Mouse (Mus musculus) monocyte, adult 5-6 weeks (primary cell): Measurements from ENCODE around the gene Tmco1. TPM values are rescaled to one million over a fixed set of nuclear protein-coding genes. Genes with fewer than 3 reads are reported as not detected.
"Not testable (repeated sequence)": the region's sequence is repeated elsewhere in the genome, so short reads cannot be mapped to it uniquely, and the experiment has no call there.

Experiments
- ATAC-seq: fragments of 153-309, 156-312 bp; replicated peaks from 2 replicates; pipeline ENCODE4 v1.8.0; 2017; ENCODE audit warnings: mild to moderate bottlenecking; ENCODE audit not compliant: low TSS enrichment, insufficient number of reproducible peaks, severe bottlenecking, poor library complexity, low FRiP score
- total RNA-seq: library from RNA; stranded (forward); fragments of 200-1000, 200-491, 200-594 nt; gene quantifications from 3 replicates; pipeline ENCODE4 v1.2.3, GENCODE M21; 2017

The Tmco1 gene
- total RNA-seq, 1 experiment from 2014 or later, result 200 TPM

DNA sequence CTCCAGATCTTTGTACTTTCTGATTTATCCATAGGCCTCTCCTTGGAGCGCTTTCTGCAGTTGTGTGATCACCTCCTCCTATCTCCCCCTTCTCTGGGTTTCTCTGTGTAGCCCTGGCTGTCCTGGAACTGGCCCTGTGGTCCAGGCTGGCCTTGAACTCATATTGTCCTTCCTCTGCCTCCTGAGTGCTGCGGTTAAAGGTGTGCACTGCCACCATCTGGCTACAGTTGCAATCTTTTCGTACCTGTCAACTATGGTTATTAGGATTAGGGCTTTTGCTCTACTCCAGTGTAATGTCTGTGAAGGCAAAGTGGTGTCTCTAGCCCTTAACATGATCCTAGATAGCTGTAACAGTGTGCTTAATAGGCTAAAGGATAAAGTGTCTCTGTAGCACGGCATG lies 5.0 kb downstream of the Tmco1 start:
- no peak for ATAC-seq

GRCm38 (mm10) chr1:167321691-167322090 lies 13.5 kb downstream of the Tmco1 start:
- no peak for ATAC-seq

GRCm38 (mm10) chr1:167328776-167329175 lies 20.6 kb downstream of the Tmco1 start:
- no peak for ATAC-seq

GRCm38 (mm10) chr1:167331106-167331505 lies 22.9 kb downstream of the Tmco1 start:
- peak; percentile 92 for ATAC-seq

- peak; percentile 21 for ATAC-seq
Measured at GRCm38 (mm10) chr1:167336398-167336797, 28.2 kb downstream of the Tmco1 start.

DNA sequence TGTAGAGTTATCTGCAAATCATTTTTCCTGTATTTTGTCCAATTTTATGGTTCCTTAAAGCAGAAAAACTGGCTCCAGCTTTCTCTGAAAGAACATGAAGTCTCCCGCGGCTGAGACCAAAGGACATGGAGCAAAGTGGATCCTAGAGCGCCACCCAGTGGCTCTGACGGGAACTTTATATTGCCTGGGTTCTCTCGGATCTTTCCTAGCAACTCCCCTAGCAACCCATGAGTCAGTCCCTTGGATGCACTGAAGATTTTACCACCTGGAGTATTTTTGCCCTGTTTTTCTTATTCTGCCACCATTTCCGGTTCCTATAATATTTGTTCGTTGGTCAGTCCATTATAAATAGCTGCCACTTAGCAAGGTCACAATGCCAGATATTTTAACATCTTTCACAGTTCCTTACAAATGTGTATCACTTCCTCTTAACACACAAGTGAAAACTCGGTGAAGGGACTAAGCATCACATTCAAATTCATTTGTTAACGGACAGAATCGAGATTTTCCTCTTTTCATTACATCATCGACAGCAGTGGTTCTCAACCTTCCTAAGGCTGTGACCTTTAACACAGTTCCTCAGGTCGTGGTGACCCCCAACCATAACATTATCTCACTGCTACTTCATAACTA lies 29.4 kb downstream of the Tmco1 start:
- ATAC-seq, result peak; percentile 61

- ATAC-seq, result peak; percentile 49
Measured at GRCm38 (mm10) chr1:167339177-167339781, 31.1 kb downstream of the Tmco1 start.

GRCm38 (mm10) chr1:167340111-167340787 lies 32.1 kb downstream of the Tmco1 start:
- no peak for ATAC-seq

- ATAC-seq, result no peak
Measured at GRCm38 (mm10) chr1:167340910-167341528, 32.8 kb downstream of the Tmco1 start.

GRCm38 (mm10) chr1:167342831-167343230 lies 34.7 kb downstream of the Tmco1 start:
- no peak for ATAC-seq

DNA sequence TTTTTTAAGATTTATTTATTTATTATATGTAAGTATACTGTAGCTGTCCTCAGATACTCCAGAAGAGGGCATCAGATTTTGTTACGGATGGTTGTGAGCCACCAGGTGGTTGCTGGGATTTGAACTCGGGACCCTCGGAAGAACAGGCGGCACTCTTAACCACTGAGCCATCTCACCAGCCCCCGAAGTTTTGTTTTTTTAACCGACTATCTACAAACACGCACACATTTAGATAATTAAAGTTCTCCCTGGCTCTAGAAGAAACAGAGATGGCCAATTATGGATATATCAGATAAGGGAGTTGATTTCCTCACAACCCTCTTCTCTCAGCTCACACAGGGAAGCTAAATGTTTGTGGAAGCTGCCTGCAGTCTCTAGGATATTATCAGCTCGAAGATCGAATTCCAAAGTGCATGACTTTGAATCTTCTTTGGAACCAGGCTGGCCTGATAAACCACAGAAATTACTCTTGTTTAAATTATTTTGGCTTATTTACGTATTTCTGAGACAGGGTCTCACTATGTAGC lies 37.9 kb downstream of the Tmco1 start:
- not testable (repeated sequence) for ATAC-seq

- ATAC-seq, result not testable (repeated sequence)
Measured at GRCm38 (mm10) chr1:167349206-167349605, 41.0 kb downstream of the Tmco1 start.

DNA sequence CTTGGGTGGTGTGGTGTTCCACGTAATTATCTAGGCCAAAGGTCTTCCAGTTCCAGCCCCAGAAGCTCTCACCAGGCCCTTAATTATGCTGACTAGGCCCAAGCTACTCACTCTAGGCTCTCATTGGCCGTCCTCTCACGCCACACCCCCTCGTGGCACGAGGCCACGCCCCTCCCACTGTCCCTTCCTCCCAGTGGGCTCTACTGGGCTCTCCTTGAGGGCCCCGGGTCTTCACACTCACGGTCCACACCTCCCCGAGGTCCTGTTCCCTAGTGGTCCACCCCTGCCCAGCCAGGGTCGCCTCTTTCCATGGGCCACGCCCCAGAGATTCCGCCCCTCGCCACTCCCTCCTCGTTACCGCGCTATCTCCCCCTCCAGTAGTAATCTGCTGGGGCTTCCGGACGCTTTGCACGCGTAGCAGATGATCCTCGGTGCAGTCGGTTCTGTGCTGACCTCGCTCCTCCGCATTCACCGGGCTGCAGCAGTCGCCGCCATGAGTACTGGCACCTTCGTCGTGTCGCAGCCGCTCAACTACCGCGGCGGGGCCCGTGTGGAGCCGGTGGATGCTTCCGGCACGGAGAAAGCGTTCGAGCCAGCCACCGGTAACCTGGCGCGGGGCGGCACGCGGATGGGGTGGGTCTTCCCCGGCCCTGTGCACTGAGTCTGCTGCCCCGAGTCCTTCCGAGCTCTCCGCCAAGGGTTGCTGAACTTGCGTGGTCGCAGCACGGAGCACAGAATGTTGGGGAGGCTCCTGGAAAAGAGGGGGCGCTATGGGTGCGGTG lies 41.8 kb downstream of the Tmco1 start, which contains the start of gene Aldh9a1:
Aldh9a1 (plus strand) TSS at position 177 of the 782 bp plus-strand sequence.
- peak; percentile 98 for ATAC-seq

DNA sequence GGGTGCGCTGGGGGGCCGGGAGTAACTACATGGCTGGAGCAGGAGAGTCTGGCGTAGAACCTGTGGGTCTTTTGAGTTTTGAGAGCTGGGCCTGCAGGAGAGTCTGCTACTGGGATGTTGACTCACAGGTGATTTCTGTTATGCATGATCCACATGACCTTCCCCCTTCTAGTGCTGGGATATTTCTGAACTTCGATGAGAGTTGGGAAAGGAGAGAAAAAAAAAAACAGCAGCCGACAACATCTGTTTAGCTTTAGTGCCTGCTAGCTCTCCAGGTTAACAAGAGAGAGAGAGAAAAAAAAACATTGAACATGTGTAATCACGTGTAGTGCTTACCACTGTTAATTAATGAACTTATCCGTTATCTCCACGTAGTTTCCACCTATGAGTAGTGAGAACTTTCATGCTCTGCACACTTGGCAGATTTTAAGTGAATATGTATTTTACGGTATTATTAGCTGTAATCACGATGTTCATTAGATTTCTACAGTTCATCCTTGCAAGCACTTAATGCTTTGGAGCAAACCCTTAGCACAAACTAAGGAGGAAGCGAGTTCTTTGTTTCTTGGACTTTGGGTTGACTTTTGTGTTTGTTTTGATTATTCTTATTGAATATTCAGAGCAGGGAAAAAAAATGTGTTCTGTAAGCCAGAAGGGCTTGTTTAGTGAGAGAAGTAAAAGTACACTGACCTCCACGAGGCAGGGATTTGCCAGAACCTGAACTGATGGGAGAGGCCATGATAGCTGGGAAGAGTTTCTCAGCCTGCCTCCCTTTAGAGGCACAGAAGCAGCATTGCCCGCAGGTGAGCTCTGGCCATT lies 42.6 kb downstream of the Tmco1 start:
- no peak for ATAC-seq

DNA sequence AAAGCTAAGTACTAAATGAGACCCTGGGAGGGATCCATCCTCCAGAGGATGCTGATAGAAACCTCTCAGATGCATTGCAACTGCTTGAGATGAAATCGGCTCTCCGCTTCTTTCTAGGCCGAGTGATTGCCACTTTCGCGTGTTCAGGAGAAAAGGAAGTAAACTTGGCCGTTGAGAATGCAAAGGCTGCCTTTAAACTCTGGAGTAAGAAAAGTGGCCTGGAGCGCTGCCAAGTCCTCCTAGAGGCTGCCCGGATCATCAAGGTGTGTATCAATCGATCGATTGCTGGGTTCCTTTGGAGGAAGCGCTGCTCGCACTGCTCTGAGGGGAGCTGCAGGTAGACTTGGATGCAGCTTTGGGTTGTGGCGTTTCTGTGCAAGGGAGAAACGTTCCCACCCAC lies 44.2 kb downstream of the Tmco1 start:
- ATAC-seq, result no peak

DNA sequence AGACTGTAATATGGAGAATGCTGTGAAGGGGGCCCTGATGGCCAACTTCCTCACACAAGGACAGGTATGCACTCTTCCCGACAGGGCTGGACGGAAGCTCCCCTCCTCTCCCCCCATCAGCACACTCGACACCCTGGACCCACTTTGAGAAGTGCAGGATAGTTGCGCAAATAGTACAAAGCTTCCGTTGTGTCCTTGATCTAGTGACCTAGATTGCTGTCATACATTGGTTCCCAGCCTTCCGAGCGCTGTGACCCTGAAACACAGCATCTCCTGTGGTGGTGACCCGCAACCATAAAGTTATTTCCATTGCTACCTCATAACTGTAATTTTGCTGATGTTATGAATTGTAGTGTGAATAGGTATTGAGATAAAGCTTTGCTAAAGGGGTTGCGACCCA lies 49.2 kb downstream of the Tmco1 start:
- ATAC-seq, result no peak

- ATAC-seq, result no peak
Measured at GRCm38 (mm10) chr1:167358731-167359130, 50.6 kb downstream of the Tmco1 start.

GRCm38 (mm10) chr1:167360268-167360667 lies 52.1 kb downstream of the Tmco1 start:
- ATAC-seq, result no peak
